Mouse (Mus musculus) embryo, embryonic 11.5 days (tissue): ENCODE measurements at regions not wholly inside any gene's neighbourhood (a gene's known extent, or its start where the extent isn't known, plus 50 kb on each side); places are given as distances from the start of the nearest gene placed in this dataset.
A peak's percentile ranks its signal among the peaks of the same experiment; 100 is the strongest.
"Not testable (repeated sequence)": the region's sequence is repeated elsewhere in the genome, so short reads cannot be mapped to it uniquely, and the experiment has no call there.

Experiments used
- DNase-seq: peaks from one replicate; pipeline ENCODE4 v3.0.0-alpha.2; 2012; ENCODE audit warnings: low read depth, low spot score

DNA sequence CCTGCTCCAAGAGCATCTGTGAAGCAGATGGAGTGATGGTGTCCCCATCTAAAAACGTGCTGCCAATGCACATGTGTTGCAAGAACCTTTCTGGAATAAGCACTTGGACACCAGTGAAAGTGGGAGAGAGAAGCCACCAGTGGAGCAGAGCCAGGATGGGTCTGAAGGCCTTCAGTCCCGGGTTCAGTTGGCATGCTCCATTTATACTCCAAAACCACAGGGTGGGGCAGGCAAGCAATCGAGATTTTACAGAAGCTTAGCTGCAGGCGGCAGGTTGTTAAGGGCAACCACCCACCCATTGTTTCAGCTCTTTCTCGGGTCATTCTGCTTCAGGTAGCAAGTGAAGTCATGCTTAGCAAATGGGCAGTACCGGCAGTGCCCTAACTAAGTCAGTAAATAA, 51.8 kb upstream of the Sv2b start:
- DNase-seq, result no peak

GRCm38 (mm10) chr7:75362541-75362940, 53.5 kb upstream of the Sv2b start:
- no peak for DNase-seq

GRCm38 (mm10) chr7:75365480-75365879, 56.4 kb upstream of the Sv2b start:
- DNase-seq, result no peak

DNA sequence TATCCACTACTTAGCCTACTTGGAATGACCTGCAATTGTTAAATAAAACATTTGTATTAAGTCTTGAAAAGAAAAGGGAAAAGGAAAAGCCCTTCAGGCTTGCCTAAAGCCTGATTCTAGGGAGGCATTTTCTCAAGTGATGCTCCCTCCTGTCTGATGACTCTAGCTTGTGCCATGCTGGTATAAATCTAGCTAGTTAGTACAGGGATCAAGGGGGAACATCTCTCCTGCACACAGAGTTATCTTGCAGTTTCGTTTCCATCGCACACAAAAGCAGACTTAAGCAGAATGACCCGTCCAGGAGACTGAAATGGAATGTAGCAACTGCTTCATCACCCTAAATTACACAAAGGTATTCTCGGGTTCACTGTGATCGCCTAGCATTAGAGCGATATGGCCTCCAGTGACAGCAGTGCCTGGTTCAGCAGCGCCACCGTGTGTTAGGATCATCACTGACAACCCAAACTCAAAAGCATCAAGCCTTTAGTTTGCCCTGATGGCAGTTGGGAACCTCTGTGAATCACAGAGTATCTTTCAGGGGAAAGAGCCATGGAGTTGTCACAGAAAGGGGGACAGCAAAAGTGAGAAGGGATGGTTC, 57.3 kb upstream of the Sv2b start:
- peak; percentile 65 for DNase-seq

DNA sequence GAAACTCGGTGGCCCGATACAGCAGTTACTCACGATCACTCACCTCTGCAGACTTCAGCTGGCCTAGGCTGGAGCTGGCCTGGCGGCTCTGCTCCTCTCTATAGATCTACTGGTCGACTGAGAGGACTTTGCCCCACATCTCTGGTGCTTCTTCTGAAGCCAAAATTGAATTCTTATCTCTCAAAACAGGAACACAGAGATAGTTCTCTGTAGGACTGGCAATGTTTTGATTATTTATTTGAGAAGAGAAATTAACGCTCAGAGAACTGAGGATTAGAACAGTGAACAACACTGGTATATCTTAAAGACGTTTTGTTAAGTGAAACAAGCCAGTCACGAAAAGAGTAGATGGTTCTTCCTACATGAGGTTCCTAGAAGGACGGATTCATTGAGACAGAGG, 59.3 kb upstream of the Sv2b start:
- no peak for DNase-seq

DNA sequence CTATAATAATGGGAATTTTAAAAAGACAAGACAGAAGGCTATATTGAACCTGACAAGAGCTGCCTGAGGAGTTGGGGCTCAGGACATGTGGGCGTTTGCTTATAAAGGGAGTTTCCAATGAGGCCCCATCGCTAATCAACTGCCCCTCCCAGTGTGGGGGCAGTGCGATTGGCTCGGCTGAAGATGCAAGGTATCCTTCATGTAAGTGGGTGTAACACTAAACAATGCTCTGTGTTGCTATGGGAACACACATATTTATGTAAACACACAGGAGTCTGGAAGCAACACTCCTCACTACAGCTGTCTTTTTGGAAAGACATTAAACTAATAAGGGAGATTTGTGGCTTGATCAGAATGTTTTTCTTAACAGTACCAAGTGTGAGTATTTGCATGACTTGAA, 60.3 kb upstream of the Sv2b start:
- DNase-seq, result no peak

GRCm38 (mm10) chr7:75370595-75371519, 61.8 kb upstream of the Sv2b start:
- DNase-seq, result peak; percentile 67

DNA sequence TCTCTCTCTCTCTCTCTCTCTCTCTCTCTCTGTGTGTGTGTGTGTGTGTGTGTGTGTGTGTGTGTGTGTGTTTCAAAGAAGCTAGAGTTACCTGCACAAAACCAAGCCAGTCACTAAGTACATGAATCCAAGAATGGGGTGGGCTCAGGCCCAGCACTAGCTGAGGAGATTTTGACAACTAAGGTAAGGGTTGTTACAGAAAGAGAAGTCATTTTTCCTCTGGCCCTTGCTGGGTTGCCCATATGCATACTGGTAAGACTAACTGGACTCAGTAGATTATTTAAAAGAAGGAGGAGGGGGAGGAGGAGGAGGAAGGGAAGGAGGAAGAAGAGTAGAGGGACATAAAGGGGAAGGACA, 62.4 kb upstream of the Sv2b start:
- no peak for DNase-seq

DNA sequence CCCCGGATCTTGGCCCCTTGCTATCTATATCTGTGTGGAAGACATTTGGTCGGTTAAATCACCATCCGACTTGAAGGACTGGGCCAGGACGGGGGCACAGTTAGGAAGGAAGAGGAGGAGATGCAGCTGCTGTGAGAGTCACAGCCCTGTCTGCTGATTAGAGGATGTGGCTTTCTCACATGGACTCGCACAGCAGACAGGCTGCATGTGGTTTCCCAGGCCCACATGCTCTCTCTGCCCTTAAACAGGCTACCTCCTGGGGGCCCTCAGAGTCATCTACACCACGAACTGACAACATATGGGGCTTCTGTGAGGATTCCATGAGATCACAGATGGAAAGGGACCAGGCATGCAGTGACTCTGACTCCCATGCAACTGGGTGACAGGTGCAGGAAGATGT, 62.9 kb upstream of the Sv2b start:
- DNase-seq, result no peak

GRCm38 (mm10) chr7:75372892-75373444, 63.9 kb upstream of the Sv2b start:
- DNase-seq, result no peak

DNA sequence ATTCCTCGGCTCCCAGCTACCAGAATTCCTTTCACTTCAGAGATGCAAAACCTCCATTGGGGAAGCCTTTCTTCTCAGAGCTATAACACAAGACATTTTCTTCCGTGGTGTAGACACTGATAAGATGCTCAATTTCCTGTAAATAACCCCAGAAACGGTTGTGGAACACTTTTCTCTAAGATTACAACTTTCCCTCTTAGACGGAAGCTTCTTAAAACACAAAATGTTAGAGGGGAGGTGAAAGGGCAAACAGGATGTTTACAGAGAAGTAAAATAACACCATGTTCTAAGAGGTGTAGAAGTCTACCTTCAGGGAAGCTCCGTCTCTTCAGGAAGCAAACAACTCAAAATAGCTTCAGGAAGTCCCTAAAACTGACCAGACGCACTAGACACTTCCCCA, 65.4 kb upstream of the Sv2b start:
- no peak for DNase-seq

DNA sequence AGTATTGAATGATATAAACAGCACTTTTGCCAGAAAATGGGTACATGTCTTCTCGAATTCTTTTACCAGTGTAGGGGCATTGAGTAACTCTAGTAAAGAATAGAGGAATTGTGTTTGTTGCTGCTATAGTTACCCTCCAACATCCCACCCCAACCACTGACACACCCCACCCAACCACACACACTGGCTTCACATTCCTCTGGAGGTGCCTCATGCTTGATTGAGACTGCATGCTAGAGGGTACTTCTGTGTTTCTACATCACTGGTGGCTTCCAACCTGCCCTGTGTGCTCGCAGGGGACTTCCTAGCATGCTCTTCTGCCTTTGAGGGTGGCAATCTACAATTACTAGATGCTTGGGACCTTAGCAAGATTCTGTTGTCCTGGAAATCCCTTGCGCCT, 70.5 kb upstream of the Sv2b start:
- no peak for DNase-seq

- no peak for DNase-seq
Measured at GRCm38 (mm10) chr7:75384506-75384911, 70.8 kb upstream of the Akap13 start.

- no peak for DNase-seq
Measured at GRCm38 (mm10) chr7:75387033-75387432, 68.3 kb upstream of the Akap13 start.

DNA sequence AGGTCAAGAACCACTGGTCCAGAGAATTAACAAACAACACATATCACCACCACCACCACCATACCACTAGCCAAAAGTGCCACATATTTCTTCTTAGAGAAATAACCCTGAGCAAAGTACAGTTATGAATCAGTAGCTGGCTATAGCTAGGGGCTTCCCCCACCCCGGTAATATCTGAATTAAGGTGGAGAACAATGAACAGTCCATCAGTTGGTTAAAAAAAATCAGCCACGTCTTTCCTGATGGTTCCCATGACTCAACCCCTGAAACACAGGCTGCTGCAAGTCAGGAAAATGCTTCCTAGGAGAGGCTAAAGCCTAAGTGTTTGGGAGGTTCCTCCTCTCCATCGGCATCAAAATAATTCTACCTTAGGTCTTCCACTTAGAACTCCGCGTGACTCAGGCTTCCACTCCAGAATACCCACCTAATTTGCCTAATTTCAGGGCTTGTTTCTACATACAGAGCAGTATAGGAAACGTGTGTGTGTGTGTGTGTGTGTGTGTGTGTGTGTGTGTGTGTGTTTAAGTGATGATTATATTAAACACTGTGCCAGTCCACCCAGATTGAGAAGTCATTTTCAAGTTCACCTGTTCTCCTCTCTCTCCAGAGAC, 67.4 kb upstream of the Akap13 start:
- no peak for DNase-seq

DNA sequence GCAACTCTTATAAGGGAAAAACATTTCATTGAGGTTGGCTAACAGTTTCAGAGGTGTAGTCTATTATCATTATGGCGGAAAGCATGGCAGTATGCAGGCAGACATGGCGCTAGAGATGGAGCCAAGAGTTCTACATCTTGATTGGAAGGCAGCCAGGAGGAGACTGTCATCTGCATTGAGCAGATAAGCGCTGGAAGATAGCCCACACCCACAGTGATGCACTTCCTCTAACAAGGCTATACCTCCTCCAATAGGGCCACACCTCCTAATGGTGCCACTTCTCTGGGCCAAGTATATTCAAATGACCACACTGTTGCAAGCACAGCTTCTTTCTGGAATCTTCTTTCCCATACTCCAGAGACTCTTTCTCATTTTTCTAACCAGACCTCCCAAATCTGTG, 65.2 kb upstream of the Akap13 start:
- no peak for DNase-seq

DNA sequence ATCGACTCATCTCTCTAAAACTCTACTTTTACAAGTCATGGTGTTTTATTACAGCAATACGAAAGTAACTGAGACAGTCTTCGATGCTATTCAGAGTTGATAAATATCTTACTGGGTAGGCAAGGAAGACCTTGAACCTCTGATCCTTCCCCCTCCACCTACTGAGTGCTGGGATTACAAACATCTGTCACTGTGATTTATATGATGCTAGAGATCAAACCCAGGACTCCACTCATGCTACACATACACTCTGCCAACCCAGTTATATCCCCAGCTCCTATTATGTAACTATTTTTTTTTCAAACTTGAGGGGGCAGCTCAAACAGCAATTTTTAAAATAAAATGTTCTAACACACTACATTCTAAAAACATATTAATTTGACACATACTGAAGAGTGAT, 62.6 kb upstream of the Akap13 start:
- no peak for DNase-seq

- no peak for DNase-seq
Measured at GRCm38 (mm10) chr7:75393466-75393865, 61.9 kb upstream of the Akap13 start.

- DNase-seq, result no peak
Measured at GRCm38 (mm10) chr7:75394866-75395580, 60.3 kb upstream of the Akap13 start.

DNA sequence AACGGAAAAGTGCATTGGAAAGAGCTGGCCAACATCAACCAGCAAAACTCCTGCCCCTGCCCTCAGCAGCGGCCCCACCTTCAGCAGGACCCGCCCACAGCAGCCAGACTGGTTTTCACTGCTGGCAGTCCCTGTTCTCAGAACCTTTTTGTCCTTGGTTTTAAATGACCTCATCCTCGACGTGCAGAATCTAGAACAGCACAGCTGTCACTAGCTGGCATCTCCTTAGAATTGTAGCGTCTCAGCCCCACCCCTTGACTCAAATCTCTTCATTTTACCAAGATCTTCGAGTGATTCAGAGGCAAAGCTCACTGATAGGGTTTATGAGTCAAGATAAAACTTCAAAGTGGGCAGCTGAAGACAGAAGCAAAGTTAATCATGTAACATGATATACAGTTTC, 57.8 kb upstream of the Akap13 start:
- DNase-seq, result no peak

GRCm38 (mm10) chr7:75398480-75398879, 56.9 kb upstream of the Akap13 start:
- DNase-seq, result not testable (repeated sequence)
